In genomic region chr14:54463959-54464292, GRCm38 (mm10) we compare ENCODE assay signal across 8 mouse cellular contexts. TPM values are rescaled to one million over a fixed set of nuclear protein-coding genes. Genes with fewer than 3 reads are reported as not detected.
DNase-seq lines count a peak whose midpoint lies in the region; ATAC-seq and TF ChIP-seq lines count a peak whose summit lies in the region.

Lrp10 (plus strand) TSS chr14:54464137.

- ATAC-seq in hindbrain, embryonic 16.5 days: peak; percentile 91

- H3K4me3 ChIP-seq in gastrocnemius, adult 2 months: peak within 1 kb of the TSS; percentile 98
- H3K4me3 ChIP-seq in hindbrain, embryonic 16.5 days (ENCODE audit: low read length): peak within 1 kb of the TSS; percentile 88

- peaks cover 7% of the 10 kb centered on the region for H3K36me3 ChIP-seq in hindbrain, embryonic 16.5 days (ENCODE audit: control insufficient read depth, insufficient read depth, low read length)

- peaks cover 3% of the 10 kb centered on the region for H3K4me1 ChIP-seq in hindbrain, embryonic 16.5 days (ENCODE audit: control insufficient read depth, insufficient read depth, low read depth, low read length)

- H3K27ac ChIP-seq in gastrocnemius, adult 2 months: peak within 1 kb of the TSS; percentile 90
- H3K27ac ChIP-seq in hindbrain, embryonic 16.5 days (ENCODE audit: low read depth, low read length): peak within 1 kb of the TSS; percentile 74

- 0% methylated on average over 26 of the region's 35 CpGs for WGBS in hindbrain, embryonic 16.5 days

- H3K9ac ChIP-seq in hindbrain, embryonic 16.5 days (ENCODE audit: low read depth, low read length): peak within 1 kb of the TSS; percentile 86

- no peak for TF ChIP-seq CTCF in gastrocnemius, adult 2 months (IDR thresholded peaks at IDR 0.05)

- H3K4me2 ChIP-seq in hindbrain, embryonic 16.5 days (ENCODE audit: low read length): peak within 1 kb of the TSS; percentile 65

- H3K9me3 ChIP-seq in hindbrain, embryonic 16.5 days (ENCODE audit: control insufficient read depth, low read length): no peaks in the 10 kb centered on the region

- intact Hi-C loops in gastrocnemius, adult 2 months (cut with DNase I): loop anchor here (5.0 kb wide), 1 partner anchor 48 kb away; no protein-coding TSS in a partner anchor

- no peaks in the 10 kb centered on the region for H3K27me3 ChIP-seq in hindbrain, embryonic 16.5 days (replicated peaks; ENCODE audit: control insufficient read depth, insufficient read depth, low read length)

- peak; percentile 67 for DNase-seq in WW6 (ENCODE audit: low read depth, low spot score)
- DNase-seq in cerebellum, postnatal 4 days (ENCODE audit: low spot score in 2 of 2): peak; percentile 64 to 84
- DNase-seq in gastrocnemius, adult 2 months: peak; percentile 92
- peak; percentile 77 to 87 for DNase-seq in left cerebral cortex, adult 18-20 months (ENCODE audit: low spot score in 2 of 2)
- peak; percentile 94 for DNase-seq in lung, postnatal 4 days
- DNase-seq in retina, postnatal 1 day: peak; percentile 91
- peak; percentile 82 to 88 for DNase-seq in urinary bladder, adult 18-20 months (ENCODE audit: low spot score in 2 of 2)

RNA-seq across cellular contexts. Expression of gene Lrp10, which starts in this region (rescaled TPM):
- total RNA-seq in gastrocnemius, adult 2 months (2021): 10 to 100 TPM; 27.9 to 36.5 TPM
- 31.4 and 35.6 TPM in 2 replicates for polyA plus RNA-seq in hindbrain, embryonic 16.5 days (2015; fragmentation: Nextera tagmentation; extraction: Ambion mirVana)
- total RNA-seq in left cerebral cortex, adult 18-20 months (2021): 10 to 100 TPM; 21.1 to 22.2 TPM

Comparison
In these comparisons a context has a peak if more than half of its experiments do, and no peak if none do; other contexts are left out.
1. Peak in every context shown above with its lines: DNase-seq, ATAC-seq, H3K4me3 ChIP-seq and H3K27ac ChIP-seq.